Mouse (Mus musculus): Measurements from ENCODE around the gene Btk.
"Not testable (repeated sequence)": the region's sequence is repeated elsewhere in the genome, so short reads cannot be mapped to it uniquely, and the experiment has no call there.

Btk gene

DNA sequence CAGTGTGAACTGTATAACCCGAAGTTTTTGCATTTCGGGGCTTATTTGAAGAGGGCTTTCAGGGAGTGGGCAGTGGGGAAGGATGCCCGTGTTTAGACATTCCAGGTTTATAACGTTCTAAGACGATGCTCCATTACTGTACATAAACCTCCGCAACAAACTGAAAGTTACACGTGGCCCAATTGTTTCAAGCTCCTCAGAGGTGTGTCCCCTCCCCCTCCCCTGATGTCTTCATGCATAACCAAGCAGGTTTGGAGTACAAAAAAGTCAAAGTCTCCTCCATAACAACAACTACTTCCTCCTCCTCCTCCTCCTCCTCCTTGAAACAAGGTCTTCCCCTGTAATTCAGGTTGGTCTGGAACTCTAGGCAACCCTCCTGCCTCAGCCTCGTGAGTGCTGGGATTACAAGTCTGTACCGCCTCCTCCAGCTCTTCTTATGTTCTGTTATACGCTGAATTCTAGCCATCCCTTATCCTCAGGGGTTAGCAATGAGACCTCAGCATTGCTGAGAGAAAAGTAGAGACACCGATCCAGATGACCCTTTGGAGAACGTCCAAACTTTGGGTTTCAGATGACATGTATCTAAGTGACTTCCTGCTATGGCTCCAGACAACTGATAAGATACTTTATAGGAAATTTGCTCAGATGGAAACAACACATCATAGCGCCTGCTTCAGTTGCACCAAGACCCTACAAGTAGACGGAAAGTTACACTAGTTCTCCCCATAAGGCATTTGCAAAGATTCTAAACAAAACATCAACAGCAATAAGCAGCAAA is 2.7 kb downstream of the Btk start:
- DNase-seq (ENCODE audit: low spot score in 2 of 2) = no peak

DNA sequence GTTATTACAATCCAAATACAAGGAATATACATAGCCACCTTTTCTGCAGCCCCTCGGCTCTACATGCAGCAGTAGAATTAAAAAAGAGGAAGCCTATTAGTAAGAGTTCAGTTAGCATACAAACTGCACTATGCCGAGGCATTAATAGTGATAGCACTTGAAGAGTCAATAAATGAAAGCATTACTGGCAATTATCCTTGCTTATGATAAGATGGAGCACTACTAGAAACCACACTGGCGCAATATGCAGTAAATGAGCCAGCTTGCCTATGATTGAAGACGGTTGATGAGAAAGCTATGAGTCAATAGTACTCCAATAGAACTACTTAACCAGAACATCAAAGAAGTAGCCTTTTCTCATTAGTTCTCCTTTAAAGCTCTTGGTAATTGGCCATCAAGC is 5.5 kb downstream of the Btk start:
- no peak for DNase-seq (ENCODE audit: low spot score in 2 of 2)

DNA sequence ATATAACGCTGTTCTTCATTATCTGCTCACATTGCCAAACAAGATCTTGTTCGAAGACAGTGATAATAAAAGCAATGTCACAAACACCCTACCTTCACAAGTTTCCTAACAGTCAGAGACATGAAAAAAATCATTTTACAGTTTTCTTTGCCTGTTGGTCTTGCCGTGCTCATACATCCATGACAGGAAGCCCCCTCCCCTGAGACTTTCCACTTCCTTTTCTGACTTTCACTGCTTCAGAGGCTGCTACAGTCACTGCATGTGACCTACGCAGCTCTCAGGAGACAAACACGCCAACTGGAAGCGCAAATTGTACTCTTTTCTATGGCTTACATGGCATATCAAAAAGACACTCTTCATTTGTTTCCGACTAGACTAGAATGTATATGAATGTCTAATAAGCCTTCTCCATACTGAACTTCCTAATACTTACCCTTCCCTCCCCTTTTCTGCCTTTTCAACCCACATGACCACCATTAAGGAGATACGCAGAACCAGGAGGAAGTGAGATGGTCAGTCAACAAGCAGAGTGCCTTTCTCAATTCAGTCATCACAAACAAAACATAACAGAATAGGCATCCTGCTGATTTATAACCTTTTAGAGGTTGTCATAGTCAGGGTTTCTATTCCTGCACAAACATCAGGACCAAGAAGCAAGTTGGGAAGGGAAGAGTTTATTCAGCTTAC is 16.7 kb downstream of the Btk start:
- DNase-seq (ENCODE audit: low spot score in 2 of 2) = no peak

DNA sequence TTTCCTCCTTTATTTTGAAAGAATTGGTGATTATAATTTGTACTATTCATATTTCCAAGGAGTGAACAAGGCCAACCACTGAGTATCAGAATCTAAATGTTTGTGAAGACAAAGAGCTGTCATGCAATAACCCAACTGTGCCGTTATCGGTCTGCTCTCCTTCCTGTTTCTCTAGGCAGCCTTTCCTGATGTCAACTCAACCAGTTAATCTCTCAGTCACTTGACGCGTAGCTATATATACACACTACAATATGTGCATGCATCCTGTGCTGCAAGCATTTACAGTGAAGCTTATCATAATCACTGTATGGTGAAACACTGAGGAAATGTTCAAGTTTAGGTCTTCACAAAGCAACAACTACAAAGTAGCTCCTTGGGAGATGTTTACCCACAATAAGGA is 19.0 kb downstream of the Btk start:
- no peak for DNase-seq (ENCODE audit: low spot score in 2 of 2)

DNA sequence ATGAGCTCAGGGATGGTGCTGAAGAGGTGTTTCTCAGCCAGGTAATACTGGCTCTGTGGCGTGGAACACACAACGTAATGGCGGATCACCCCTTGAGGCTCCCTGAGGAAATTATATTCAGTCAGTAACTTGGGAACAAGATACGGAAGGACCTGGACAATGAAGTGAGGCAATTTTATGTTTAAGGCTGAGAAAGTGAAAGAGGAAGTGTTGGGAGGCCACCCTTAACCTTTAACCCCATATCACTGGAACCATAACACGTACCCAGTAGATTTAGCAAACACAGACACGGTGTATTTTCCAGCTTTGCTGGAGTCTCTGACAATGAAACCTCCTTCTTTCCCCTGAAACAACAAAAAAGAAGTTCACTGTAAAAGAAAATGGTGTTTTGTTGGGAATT is 28.9 kb downstream of the Btk start:
- DNase-seq (ENCODE audit: low spot score in 2 of 2) = no peak

DNA sequence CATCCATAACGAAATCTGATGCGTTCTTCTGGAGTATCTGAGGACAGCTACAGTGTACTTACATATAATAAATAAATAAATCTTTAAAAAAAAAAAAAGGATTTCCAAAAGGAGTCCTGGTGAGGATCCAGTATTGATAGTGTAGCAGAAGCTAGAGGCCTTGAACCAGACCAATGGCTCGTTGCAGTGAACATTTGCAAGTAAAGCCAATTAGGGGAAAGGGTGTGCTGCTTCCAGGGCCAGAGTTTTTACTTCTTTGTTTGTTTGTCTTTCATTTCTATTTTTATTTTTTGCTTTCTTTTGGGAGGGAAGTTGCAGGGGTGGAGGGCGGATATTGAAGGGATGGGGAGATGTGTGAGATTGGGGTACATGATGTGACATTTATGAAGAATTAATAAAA is 30.0 kb downstream of the Btk start:
- no peak for DNase-seq (ENCODE audit: low spot score in 2 of 2)

DNA sequence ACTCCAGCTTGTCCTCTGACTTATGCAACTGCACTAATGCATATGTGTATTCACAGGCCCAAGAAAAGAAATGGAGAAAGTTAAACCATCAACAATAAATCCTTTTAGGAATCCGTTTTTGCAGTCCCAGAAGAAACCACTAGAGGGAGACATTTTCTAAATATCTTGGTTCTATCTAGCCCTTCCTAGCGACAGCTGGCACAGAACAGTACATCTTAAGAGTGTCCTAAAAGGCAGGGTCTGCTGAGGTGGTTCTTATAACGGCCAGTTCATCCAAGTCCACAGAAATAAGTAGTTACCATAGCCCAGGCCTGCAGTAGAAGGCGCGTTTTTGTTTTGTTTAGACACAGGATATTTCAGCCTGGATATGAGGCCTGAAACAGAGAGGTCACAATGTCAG is 32.5 kb downstream of the Btk start:
- DNase-seq (ENCODE audit: low spot score in 2 of 2) = no peak

DNA sequence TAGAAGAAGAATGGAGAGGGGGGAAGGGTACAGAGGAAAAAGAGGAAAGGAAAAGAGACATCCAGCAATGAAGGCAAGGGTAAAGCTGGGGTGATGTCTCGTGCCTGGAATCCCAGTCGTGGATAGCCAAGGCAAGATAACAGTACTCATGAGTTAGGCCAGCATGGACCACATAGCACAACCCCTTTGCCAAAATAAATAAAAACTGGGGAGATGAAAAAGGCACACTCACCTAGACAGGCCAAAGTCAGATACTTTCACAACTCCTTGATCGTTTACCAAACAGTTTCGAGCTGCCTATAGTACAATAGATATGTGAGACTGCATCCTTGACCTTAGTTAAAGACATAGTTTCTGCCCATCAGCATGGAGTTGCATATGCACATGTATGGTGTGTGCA is 36.0 kb downstream of the Btk start:
- no peak for DNase-seq (ENCODE audit: low spot score in 2 of 2)

DNA sequence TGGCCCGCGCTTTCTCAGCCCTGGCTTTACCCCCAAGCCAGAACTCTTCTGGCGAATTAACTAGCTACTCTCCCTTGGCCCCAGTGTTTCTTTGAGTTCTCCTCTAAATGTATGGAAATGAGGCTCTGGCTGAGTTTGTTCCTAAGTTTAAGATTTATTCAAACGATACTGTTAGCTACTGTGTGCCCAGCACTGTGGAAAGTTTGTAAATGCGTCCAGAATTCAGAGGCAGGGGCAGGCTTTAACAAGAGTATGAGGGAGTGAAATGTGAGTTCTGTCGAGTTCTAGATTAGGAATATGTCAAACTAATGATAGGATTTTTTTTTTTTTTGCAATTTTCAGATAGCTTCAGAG is 41.4 kb downstream of the Btk start:
- no peak for DNase-seq (ENCODE audit: low spot score in 2 of 2)

DNA sequence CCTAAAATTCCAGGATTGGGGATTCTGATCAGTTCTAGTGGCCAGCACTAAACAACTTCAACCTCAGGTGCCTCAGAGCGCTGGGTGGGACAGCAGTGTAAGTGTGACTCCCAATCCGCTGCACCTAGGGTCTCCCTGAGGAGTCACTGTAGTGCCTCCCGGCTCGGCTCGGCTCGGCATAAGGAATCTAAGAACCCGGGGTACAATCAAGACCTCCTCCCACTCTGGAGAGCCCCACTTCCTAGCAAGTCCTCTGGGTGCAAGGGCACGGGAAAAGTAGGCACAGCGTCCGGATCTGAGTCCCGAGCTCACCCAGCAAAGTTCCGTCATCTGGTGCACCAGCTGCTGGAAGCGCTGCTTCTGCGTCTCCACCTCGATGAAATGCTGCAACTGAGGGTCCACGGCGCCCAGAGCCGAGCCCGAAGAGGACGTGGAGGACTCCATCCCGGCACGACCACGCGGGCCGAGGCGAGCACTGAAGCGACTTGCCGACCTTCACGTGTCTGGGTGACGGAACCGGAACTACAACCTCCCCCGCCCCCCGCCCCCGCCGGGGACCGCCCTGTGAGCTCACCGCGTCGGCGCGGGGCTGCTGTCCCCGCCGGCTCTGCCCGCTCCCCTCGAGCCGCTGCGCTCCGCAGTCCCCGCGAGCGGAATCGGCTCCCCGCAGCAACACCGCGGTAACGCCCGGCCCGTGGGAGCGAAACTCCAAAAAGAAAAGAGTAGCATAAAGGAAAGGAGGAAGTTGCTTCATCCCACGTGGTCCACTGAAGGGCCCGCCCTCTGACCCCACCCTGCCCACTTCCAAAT is 42.0 kb downstream of the Btk start, which contains the start of gene Timm8a1:
Gene Timm8a1 (minus strand): TSS at position 721 of the 810 bp plus-strand sequence.
- peak; percentile 8 to 16 for DNase-seq (ENCODE audit: low spot score in 2 of 2)

DNA sequence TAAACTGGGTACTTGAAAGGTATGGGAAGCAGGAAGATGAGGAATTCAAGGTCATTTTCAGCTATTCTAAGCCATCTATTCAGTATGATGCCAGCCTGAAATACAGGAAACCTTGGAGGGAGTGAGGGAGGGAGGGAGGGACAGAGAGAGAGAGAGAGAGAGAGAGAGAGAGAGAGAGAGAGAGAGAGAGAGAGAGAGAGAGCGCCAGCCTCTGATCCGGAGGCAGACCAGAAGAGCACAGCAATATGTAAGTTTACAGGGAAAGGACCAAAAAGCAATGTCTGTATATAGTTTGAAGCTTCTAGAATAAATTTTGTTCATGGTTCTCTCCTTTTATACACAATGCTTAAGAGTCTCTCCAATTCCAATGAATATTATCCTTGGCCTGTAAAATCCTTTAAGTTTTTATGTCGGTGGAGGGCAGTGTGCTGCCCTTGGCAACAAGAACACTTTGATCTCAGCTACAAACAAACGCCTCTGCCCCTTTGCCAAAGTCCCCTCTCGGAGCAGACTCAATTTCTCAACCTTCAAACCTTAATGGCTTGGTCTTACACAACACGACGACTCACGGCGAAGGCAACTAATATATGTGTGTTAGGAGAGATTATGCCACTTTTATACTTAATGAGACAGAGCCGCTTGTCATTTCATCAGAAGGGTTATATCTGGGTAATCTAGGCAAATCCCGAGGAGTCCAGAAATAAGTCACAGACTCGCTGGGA is 42.8 kb downstream of the Btk start:
- no peak for DNase-seq (ENCODE audit: low spot score in 2 of 2)

DNA sequence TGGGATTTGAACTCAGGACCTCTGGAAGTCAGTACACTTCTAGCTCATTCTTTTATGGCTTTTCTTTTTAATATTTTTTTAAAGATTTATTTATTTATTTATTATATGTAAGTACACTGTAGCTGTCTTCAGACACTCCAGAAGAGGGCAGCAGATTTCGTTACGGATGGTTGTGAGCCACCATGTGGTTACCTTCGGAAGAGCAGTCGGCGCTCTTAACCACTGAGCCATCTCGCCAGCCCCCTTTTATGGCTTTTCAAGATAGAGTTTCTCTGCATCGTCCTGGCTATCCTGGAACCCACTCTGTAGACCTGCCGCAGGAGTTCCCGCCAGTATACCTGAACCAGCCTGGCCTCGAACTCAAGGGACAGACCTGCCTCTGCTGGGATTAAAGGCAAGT is 43.6 kb downstream of the Btk start:
- DNase-seq (ENCODE audit: low spot score in 2 of 2) = not testable (repeated sequence)

DNA sequence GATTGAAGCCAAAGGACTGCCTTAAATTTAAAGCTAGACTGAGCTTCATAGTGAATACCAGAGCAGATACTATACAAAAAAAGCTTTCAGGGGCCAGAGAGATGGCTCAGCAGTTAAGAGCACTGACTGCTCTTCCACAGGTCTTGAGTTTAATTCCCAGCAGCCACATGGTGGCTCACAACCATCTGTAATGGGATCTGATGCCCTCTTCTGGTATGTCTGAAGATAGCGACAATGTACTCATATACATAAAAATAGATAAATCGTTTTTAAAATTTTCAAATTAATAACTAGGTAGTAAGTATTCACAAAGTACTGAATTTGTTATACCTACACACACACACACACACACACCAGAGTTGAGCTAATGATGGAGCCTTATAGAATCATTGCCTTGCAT is 50.0 kb downstream of the Btk start:
- DNase-seq (ENCODE audit: low spot score in 2 of 2) = no peak

DNA sequence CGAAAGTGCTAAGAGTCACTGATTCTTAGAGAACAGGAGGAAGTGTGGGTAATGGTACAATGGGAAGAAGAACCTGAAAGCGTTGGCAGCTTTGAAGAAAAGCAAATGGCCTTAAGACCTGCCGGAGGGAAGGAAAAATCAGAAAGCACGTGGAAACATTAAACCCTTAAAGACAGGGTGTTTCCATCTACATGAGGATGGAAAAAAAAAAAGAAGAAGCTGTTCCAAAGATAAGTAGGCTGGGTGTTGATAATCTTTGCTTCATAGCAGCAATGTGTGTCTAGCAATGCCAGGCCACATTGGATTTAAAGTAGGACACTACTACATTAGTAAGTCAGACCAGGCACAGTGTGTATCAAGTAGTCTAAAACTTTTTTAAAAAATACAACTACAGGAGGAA is 58.1 kb downstream of the Btk start:
- DNase-seq (ENCODE audit: low spot score in 2 of 2) = no peak

DNA sequence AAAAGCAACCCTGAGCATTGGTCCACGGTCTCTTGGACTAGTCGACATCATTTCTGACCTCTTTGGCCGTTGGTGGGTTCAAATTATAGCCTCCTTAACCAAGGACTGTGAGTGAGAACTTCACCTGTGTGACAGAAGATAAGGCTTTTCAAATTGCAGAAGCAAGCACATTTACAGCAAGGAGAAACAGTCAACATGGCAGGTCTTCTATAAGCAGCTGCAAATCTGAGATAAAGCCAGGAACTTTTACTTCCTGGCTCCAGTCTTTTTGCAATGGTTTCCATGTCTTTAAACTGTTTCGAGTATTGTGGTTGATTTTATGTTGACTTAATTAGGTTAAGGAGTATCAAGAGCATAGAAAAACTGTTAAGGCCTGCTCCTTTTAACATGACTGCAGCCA is 59.6 kb downstream of the Btk start:
- no peak for DNase-seq (ENCODE audit: low spot score in 2 of 2)

DNA sequence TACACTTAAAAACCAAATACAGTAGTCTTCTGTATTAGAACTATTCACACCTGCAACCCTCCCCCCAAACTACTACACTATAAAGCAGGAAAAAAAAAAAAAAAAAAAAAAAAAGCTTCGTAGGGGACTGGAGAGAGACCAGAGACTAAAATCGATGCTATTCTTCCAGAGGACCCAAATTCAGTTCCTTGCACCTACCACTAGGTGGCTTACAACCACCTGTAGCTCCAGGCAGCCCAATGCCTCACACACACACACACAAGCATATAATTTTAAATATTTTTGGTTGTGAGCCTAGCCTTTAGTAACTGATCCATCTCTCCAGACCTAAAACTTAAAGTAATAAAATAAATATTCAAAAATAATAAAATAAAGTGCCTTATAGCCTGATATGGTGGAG is 73.9 kb downstream of the Btk start:
- DNase-seq (ENCODE audit: low spot score in 2 of 2) = no peak

DNA sequence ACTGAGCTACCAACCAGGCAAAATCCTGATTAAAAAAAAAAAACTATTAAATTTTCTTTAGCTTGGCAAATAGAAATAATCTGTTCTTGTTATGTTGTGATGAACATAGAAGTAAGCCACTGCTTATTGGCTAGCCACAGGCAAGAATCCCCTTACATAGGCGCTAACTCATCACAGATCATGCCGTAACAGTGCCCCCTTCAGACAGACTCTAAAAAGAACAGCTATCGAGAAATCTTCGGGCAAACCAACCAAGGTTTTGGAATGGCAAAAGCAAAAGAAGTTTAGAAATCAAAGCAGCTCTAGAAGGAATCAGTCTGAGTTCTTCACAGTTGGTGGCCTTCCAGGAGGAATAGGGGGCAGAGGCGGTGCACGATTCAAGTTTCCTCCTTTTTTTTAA is 75.4 kb downstream of the Btk start:
- no peak for DNase-seq (ENCODE audit: low spot score in 2 of 2)

DNA sequence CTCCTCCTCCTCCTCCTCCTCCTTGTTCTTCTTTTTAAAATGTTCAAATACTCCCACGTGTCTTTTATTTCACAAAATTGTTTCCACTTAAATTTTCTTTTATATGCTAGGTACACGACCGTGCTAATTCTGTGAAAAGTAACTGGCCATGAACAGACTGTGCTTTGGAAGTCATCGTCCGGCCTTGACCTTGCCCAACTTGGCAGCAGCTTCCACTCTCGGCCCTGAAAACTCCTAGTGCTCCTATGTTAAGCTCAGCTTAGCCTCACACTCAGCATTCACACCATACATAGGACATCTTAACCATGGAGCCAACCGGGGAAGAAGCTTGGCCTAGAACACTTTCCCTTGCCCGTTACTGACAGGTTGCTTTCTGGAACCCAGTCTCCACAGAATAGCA is 82.7 kb downstream of the Btk start:
- no peak for DNase-seq (ENCODE audit: low spot score in 2 of 2)
